In the genomic region with DNA sequence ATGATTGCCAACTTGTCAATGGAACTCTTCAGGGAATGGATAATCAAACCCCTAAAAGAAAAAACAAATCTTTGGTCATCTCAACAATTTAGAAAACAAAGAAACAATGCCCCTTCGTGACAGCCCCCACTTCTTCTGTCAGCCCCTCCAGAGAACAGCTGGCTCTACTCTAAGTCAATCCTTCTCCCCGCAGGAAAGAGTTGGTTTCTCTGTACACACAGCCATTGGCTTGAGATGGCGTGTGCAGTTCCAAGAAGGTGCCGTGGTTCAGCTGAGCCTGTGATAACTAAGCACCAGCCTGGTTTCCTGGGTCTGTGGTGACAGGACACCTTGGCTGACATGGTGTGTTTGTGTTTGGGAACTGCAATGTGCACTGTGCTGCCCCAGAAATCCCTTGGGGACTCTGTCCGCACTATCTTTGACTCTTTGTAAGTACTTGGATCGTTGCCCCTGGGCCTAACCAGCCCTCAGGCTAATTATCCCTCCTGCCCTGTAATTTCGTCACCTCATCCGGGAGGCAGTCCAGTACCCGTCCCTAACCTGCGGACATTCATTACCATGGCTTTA, we compare ENCODE assay signal across 20 mouse cellular contexts.
DNase-seq lines count a peak whose midpoint lies in the region; ATAC-seq and TF ChIP-seq lines count a peak whose summit lies in the region.
"Had no signal": no experiment of that assay in that cellular context is flagged by ENCODE, and none has a peak within 500 bp of the region (broad histone marks: within the 10 kb centered on the region; RNA-seq: fewer than 3 reads in every experiment).

No protein-coding gene starts in this region.

- H3K4me1 ChIP-seq in liver, adult 2 months (ENCODE audit: control insufficient read depth, insufficient read depth, low read length), result no peaks in the 10 kb centered on the region
- no peaks in the 10 kb centered on the region for H3K4me1 ChIP-seq in liver, embryonic 11.5 days (replicated peaks; ENCODE audit: control insufficient read depth, insufficient read depth, low read length)

- H3K27me3 ChIP-seq in liver, adult 2 months (ENCODE audit: control insufficient read depth, insufficient read depth, low read length), result 0 out of 2 replicates have a peak, but pooled peaks cover 2% of the 10 kb centered on the region
- H3K27me3 ChIP-seq in liver, embryonic 11.5 days (replicated peaks; ENCODE audit: control insufficient read depth, insufficient read depth, low read length), result peaks cover 2% of the 10 kb centered on the region; the same call in 1 of the 2 replicates
- H3K27me3 ChIP-seq: CH12.LX had no signal

- no peaks in the 10 kb centered on the region for H3K9me3 ChIP-seq in liver, embryonic 11.5 days (ENCODE audit: control insufficient read depth, low read length)
- H3K9me3 ChIP-seq: embryonic facial prominence, embryonic 13.5 days; limb, embryonic 12.5 days; midbrain, embryonic 12.5 days; neural tube, embryonic 13.5 days had no signal

- no peak for TF ChIP-seq CTCF in liver, adult 2 months (IDR thresholded peaks at IDR 0.05; ENCODE audit: low read depth, low read length)

- no peak for ATAC-seq in liver, embryonic 11.5 days (replicated peaks; ENCODE audit: low FRiP score)
- ATAC-seq: forebrain, embryonic 14.5 days had no signal

- H3K4me2 ChIP-seq in liver, embryonic 11.5 days, result no peak overlapping the region
- H3K4me2 ChIP-seq: embryonic facial prominence, embryonic 13.5 days; limb, embryonic 12.5 days; midbrain, embryonic 12.5 days; neural tube, embryonic 13.5 days had no signal

- no peak for TF ChIP-seq POLR2A in liver, adult 2 months (IDR thresholded peaks at IDR 0.05; ENCODE audit: extremely low read depth, insufficient read depth, low read length)

- no peak overlapping the region for H3K9ac ChIP-seq in liver, adult 2 months (ENCODE audit: low read depth, low read length)
- H3K9ac ChIP-seq in liver, embryonic 11.5 days (ENCODE audit: low read depth, low read length), result no peak overlapping the region
- H3K9ac ChIP-seq: embryonic facial prominence, embryonic 13.5 days; limb, embryonic 12.5 days; liver, embryonic 14.5 days; midbrain, embryonic 12.5 days; neural tube, embryonic 13.5 days had no signal

- H3K27ac ChIP-seq in liver, adult 2 months (replicated peaks; ENCODE audit: insufficient read depth, low read depth, low read length), result no peak overlapping the region
- no peak overlapping the region for H3K27ac ChIP-seq in liver, embryonic 11.5 days (ENCODE audit: low read depth, low read length)
- H3K27ac ChIP-seq: embryonic facial prominence, embryonic 13.5 days; limb, embryonic 12.5 days; liver, embryonic 14.5 days; midbrain, embryonic 12.5 days; neural tube, embryonic 13.5 days had no signal

- peak; percentile 58 for DNase-seq in adrenal gland, postnatal 10 days
- DNase-seq in adrenal gland, postnatal 4 days (ENCODE audit: low spot score in 2 of 2), result no peak
- peak; percentile 1 for DNase-seq in liver, adult 2 months (ENCODE audit: extremely low read depth, low read depth, low spot score)
- no peak for DNase-seq in liver, embryonic 11.5 days (ENCODE audit: low spot score)
- peak; percentile 27 for DNase-seq in heart, adult 8-10 months (ENCODE audit: low spot score)
- peak; percentile 29 to 50 for DNase-seq in heart, postnatal 14 days
- no peak for DNase-seq in embryo, embryonic 9.5 days (ENCODE audit: extremely low spot score)
- DNase-seq in spleen, postnatal 14 days (ENCODE audit: low spot score in 2 of 2), result no peak
- DNase-seq: cerebellum, adult 11 months; gastrocnemius, postnatal 14 days; kidney, adult 11 months; kidney, postnatal 4 days; thymus, postnatal 14 days had no signal

- H3K79me2 ChIP-seq in liver, adult 2 months (ENCODE audit: control insufficient read depth, insufficient read depth, low read length), result no peaks in the 10 kb centered on the region

- no peaks in the 10 kb centered on the region for H3K36me3 ChIP-seq in liver, adult 2 months (ENCODE audit: control insufficient read depth, insufficient read depth, low read length)
- no peaks in the 10 kb centered on the region for H3K36me3 ChIP-seq in liver, embryonic 11.5 days (ENCODE audit: control insufficient read depth, insufficient read depth, low read length)
- H3K36me3 ChIP-seq: embryonic facial prominence, embryonic 13.5 days; limb, embryonic 12.5 days; midbrain, embryonic 12.5 days; neural tube, embryonic 13.5 days had no signal

- intact Hi-C loops in heart, postnatal 14 days (cut with DNase I), result no loop called here

- H3K4me3 ChIP-seq in liver, adult 2 months (ENCODE audit: insufficient read depth, low read depth, low read length), result no peak overlapping the region
- H3K4me3 ChIP-seq in liver, embryonic 11.5 days (ENCODE audit: low read depth, low read length), result no peak overlapping the region
- H3K4me3 ChIP-seq: embryonic facial prominence, embryonic 13.5 days; limb, embryonic 12.5 days; midbrain, embryonic 12.5 days; neural tube, embryonic 13.5 days had no signal

- WGBS in liver, adult 2 months, result 77% methylated on average over 10 of the region's 10 CpGs
- 83% methylated on average over 10 of the region's 10 CpGs for WGBS in liver, embryonic 11.5 days

Comparison
In these comparisons a context has a peak if more than half of its experiments do, and no peak if none do; other contexts are left out.
1. DNase-seq: peak in adrenal gland, postnatal 10 days (single experiment), liver, adult 2 months (single experiment), heart, adult 8-10 months (single experiment) and heart, postnatal 14 days (2 of 2); none in adrenal gland, postnatal 4 days (0 of 2), liver, embryonic 11.5 days (single experiment), embryo, embryonic 9.5 days (single experiment) and spleen, postnatal 14 days (0 of 2).